Mouse (Mus musculus): ENCODE results near the gene Stk38.

DNA sequence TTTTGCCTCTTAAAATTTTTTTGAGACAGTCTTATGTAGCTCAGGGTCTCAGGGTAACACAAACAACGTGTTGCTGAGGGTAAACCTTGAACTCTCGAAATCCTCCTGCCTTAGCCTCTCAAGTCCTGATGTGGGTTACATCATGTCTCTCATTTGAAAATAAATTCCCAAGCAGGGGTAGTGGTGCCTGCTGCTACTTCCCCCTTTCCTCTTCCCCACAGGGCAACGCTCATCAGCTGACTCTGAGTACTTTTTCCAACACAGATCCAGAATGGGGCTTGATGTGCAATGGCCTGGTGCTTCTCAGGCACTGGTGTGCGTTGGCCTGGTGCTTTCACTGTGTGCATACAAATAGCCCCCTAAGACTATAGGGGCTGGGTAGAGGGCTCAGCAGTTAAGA lies 1.4 kb upstream of the Stk38 start:
- no peak for TF ChIP-seq EP300 (IDR thresholded peaks at IDR 0.05; ENCODE audit: low read length)
- TF ChIP-seq USF1 (IDR thresholded peaks at IDR 0.05; ENCODE audit: low read depth, low read length) = no peak
- TF ChIP-seq CTCF (conservative IDR thresholded peaks at IDR 0.05 in 1 of 2, IDR thresholded peaks at IDR 0.05 in 1 of 2; ENCODE audit: low read depth in 2 of 2, low read length in 2 of 2) = no peak
- no peak for TF ChIP-seq POLR2A (IDR thresholded peaks at IDR 0.05; ENCODE audit: low read depth, low read length)
- no peak for TF ChIP-seq SIN3A (IDR thresholded peaks at IDR 0.05; ENCODE audit: low read length)
- TF ChIP-seq MAX (IDR thresholded peaks at IDR 0.05; ENCODE audit: low read length) = no peak
- no peak for TF ChIP-seq NRF1 (IDR thresholded peaks at IDR 0.05; ENCODE audit: low read depth, low read length)
- TF ChIP-seq TBP (conservative IDR thresholded peaks at IDR 0.05; ENCODE audit: low read depth, low read length) = no peak
- no peak for TF ChIP-seq RCOR1 (conservative IDR thresholded peaks at IDR 0.05; ENCODE audit: low read depth, low read length)
- no peak for TF ChIP-seq POLR2AphosphoS2 (IDR thresholded peaks at IDR 0.05; ENCODE audit: low read depth, low read length)
- no peak for TF ChIP-seq UBTF (IDR thresholded peaks at IDR 0.05; ENCODE audit: low read depth, low read length)
- no peak for TF ChIP-seq E2F4 (IDR thresholded peaks at IDR 0.05; ENCODE audit: insufficient replicate concordance, low read depth, low read length)
- TF ChIP-seq GABPA (IDR thresholded peaks at IDR 0.05; ENCODE audit: insufficient replicate concordance, low read depth, low read length) = no peak

All from CH12.LX (cell line).